Mouse (Mus musculus) thymus, postnatal 0 days (tissue): ENCODE measurements around the gene Olfr834. TPM values are rescaled to one million over a fixed set of nuclear protein-coding genes. Genes with fewer than 3 reads are reported as not detected.

Experiments used
- DNase-seq: peaks from one replicate; pipeline ENCODE4 v3.0.0-alpha.2; 2015; ENCODE audit warnings: low spot score
- polyA plus RNA-seq: library from polyadenylated mRNA; unstranded; fragments of >200 nt; fragmentation: Nextera tagmentation; extraction: Ambion mirVana; gene quantifications from 2 replicates; pipeline ENCODE4 v1.2.1, GENCODE M21; 2015

Olfr834 gene
- not detected in 2 replicates for polyA plus RNA-seq

DNA sequence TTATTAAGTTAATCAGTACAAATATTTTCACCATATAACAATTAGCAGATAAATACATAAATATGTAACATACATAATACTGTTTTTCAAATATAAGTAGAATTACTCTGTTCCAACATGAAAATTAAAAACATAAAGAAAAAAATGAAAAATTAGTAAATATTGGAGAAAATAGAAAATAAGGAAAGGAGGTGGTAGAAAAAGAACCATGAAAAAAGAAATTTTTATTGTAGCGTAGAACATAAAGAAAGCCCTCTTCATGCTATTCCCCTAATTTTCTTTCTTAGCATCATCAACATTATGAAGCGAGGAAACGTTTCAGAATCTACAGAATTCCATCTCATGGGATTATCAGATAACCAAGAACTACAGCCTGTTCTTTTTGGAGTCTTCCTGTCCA, at the start of gene Olfr834:
TSS of gene Olfr834 (plus strand) at position 301 of the 400 bp plus-strand sequence.
- DNase-seq, result no peak

DNA sequence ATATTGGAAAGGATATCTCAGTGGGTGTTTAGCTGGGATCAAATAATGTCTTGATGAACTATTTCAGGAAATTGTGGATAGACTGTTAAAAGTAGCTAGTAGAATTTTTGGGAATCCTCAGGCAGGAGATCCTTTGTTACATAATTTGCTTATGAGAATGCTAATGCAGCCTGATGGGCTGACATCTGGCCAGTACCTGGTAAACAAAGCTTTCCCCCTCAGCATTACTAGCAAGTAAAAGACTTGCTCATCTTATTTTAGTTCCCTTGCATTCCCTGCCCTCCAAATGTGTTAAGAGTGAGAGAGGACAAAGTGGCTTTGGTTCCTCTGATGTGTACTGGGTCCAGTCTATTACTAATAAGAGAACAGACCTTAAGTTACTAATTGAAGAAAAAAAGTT, 25.8 kb upstream of the Olfr834 start:
- DNase-seq, result no peak

DNA sequence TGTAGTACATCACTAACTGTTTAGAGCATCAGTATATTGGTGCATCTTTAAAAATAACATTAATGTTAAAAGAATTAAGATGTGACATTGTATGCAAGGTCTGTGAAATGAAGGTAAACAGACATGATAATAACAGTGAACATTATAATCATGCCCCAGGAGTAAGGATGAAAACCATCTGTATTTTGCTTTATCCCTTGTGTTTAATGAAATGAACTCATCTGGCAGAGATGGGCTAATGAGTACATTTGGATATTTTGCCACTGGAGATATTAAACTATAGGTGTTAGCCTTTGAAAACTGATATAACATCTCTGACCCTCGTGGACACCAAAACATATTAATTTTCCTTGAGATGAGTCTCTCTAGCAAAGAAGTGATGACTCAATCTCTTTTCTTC, 44.6 kb downstream of the Olfr834 start, which contains the start of gene Olfr835:
TSS of gene Olfr835 (plus strand) at position 301 of the 400 bp plus-strand sequence.
- DNase-seq, result no peak

Other genes starting within 250 kb of the Olfr834 start
- gene Olfr24, start 224.0 kb upstream of the Olfr834 start, polyA plus RNA-seq, result not detected in 2 replicates
- not detected in 2 replicates for gene Olfr828, start 168.5 kb upstream of the Olfr834 start, polyA plus RNA-seq
- gene Olfr829, start 133.1 kb upstream of the Olfr834 start, polyA plus RNA-seq, result 0.09 TPM in 1 of 2 replicates, not detected in the other
- gene Olfr830, start 113.3 kb upstream of the Olfr834 start, polyA plus RNA-seq, result not detected in 2 replicates
- not detected in 2 replicates for gene Olfr832, start 50.9 kb upstream of the Olfr834 start, polyA plus RNA-seq
- gene Olfr835, start 44.7 kb downstream of the Olfr834 start, polyA plus RNA-seq, result not detected in 2 replicates
- gene Olfr836, start 132.4 kb downstream of the Olfr834 start, polyA plus RNA-seq, result not detected in 2 replicates
- gene Olfr837, start 148.3 kb downstream of the Olfr834 start, polyA plus RNA-seq, result not detected in 2 replicates
- gene Olfr839-ps1, start 189.3 kb downstream of the Olfr834 start, polyA plus RNA-seq, result not detected in 2 replicates